Mouse (Mus musculus) kidney, embryonic 14.5 days (tissue): ENCODE results near the gene Cgnl1. TPM values are rescaled to one million over a fixed set of nuclear protein-coding genes. Genes with fewer than 3 reads are reported as not detected.

Experiments
- ATAC-seq: fragments of 200-750 bp; cut with Nextera tagmentation; 2 replicates; pipeline ENCODE4 v1.8.0; 2017; ENCODE audit warnings: moderate number of reproducible peaks, mild to moderate bottlenecking, moderate TSS enrichment, moderate library complexity; ENCODE audit not compliant: low FRiP score, low TSS enrichment
- H3K27ac ChIP-seq: fragments of 300-500 bp; sonication (generic); 2 replicates; pipeline ENCODE4 v1.5.1; 2014; ENCODE audit warnings: low read depth, mild to moderate bottlenecking, low read length, moderate library complexity, mixed read lengths
- H3K27me3 ChIP-seq: fragments of 300-500 bp; sonication (generic); 2 replicates; pipeline ENCODE4 v1.6.1; 2014; ENCODE audit warnings: mild to moderate bottlenecking, low read length; ENCODE audit not compliant: control insufficient read depth, insufficient read depth
- H3K36me3 ChIP-seq: fragments of 300-500 bp; sonication (generic); 2 replicates; pipeline ENCODE4 v1.6.1; 2014; ENCODE audit warnings: low read length, mixed read lengths; ENCODE audit not compliant: control insufficient read depth, insufficient read depth
- H3K4me1 ChIP-seq: fragments of 300-500 bp; sonication (generic); 2 replicates; pipeline ENCODE4 v1.6.1; 2014; ENCODE audit warnings: low read length, mixed read lengths; ENCODE audit not compliant: control insufficient read depth, insufficient read depth
- H3K4me2 ChIP-seq: fragments of 300-500 bp; sonication (generic); replicated peaks from 2 replicates; pipeline ENCODE4 v1.6.1; 2014; ENCODE audit warnings: low read depth, mild to moderate bottlenecking, low read length
- H3K4me3 ChIP-seq: fragments of 300-500 bp; sonication (generic); 2 replicates; pipeline ENCODE4 v1.5.1; 2014; ENCODE audit warnings: mild to moderate bottlenecking, low read length
- H3K9ac ChIP-seq: fragments of 300-500 bp; sonication (generic); 2 replicates; pipeline ENCODE4 v1.6.1; 2014; ENCODE audit warnings: low read depth, mild to moderate bottlenecking, low read length, moderate library complexity
- H3K9me3 ChIP-seq: fragments of 300-500 bp; sonication (generic); 2 replicates; pipeline ENCODE4 v1.6.1; 2016; ENCODE audit warnings: low read length; ENCODE audit not compliant: control insufficient read depth
- WGBS: fragments of 180-500 bp; shearing (Covaris S2); extraction: QIAGEN DNeasy Blood & Tissue Kit; methylation state at CpG from one replicate; pipeline ENCODE4 v1.1.7; 2014; 5-methylcytosine and 5-hydroxymethylcytosine counted together
- polyA plus RNA-seq: library from polyadenylated mRNA; unstranded; fragments of >200 nt; fragmentation: Nextera tagmentation; extraction: Ambion mirVana; gene quantifications from 2 replicates; pipeline ENCODE4 v1.2.1, GENCODE M21; 2014

Gene Cgnl1
- polyA plus RNA-seq, 1 experiment from 2014 or later = 24.2 TPM

- Histone ChIP-seq H3K4me1 (peaks cover 12% of the 10 kb centered on the region; the same call in 1 of the 2 replicates), H3K9ac (no peak overlapping the region), H3K36me3 (no peaks in the 10 kb centered on the region), H3K27me3 (no peaks in the 10 kb centered on the region), H3K4me3 (no peak overlapping the region), H3K27ac (no peak overlapping the region), H3K4me2 (no peak overlapping the region), H3K9me3 (no peaks in the 10 kb centered on the region)
- 75% methylated on average over 6 of the region's 6 CpGs for WGBS
- no peak for ATAC-seq
These were observed 162.4 kb downstream of the Cgnl1 start for GRCm38 (mm10) chr9:71609010-71609409.

GRCm38 (mm10) chr9:71606296-71607057 is 164.9 kb downstream of the Cgnl1 start:
- Histone ChIP-seq H3K27me3 (no peaks in the 10 kb centered on the region), H3K4me1 (peaks cover 5% of the 10 kb centered on the region; the same call in 1 of the 2 replicates), H3K9ac (no peak overlapping the region), H3K4me3 (no peak overlapping the region), H3K9me3 (no peaks in the 10 kb centered on the region), H3K36me3 (no peaks in the 10 kb centered on the region), H3K4me2 (no peak overlapping the region), H3K27ac (peak overlapping the region; percentile 70; the same call in 1 of the 2 replicates)
- ATAC-seq = peak; percentile 51; the same call in 1 of the 2 replicates
- 53% methylated on average over 13 of the region's 13 CpGs for WGBS

- ATAC-seq = no peak
- 49% methylated on average over 6 of the region's 6 CpGs for WGBS
- H3K27me3 ChIP-seq = no peaks in the 10 kb centered on the region
- no peaks in the 10 kb centered on the region for H3K36me3 ChIP-seq
- H3K27ac ChIP-seq = no peak overlapping the region
- no peak overlapping the region for H3K4me2 ChIP-seq
- peaks cover 5% of the 10 kb centered on the region; the same call in 1 of the 2 replicates for H3K4me1 ChIP-seq
- H3K4me3 ChIP-seq = no peak overlapping the region
- no peak overlapping the region for H3K9ac ChIP-seq
- H3K9me3 ChIP-seq = no peaks in the 10 kb centered on the region
These were observed 166.3 kb downstream of the Cgnl1 start for GRCm38 (mm10) chr9:71604914-71605635.

- H3K27ac ChIP-seq = no peak overlapping the region
- H3K9ac ChIP-seq = no peak overlapping the region
- no peak overlapping the region for H3K4me3 ChIP-seq
- H3K27me3 ChIP-seq = no peaks in the 10 kb centered on the region
- no peaks in the 10 kb centered on the region for H3K36me3 ChIP-seq
- ATAC-seq = 0 out of 2 replicates have a peak, but pooled peaks have one; percentile 24
- no peaks in the 10 kb centered on the region for H3K4me1 ChIP-seq
- 78% methylated on average over 7 of the region's 7 CpGs for WGBS
- no peak overlapping the region for H3K4me2 ChIP-seq
- no peaks in the 10 kb centered on the region for H3K9me3 ChIP-seq
These were observed 171.5 kb downstream of the Cgnl1 start for GRCm38 (mm10) chr9:71599861-71600260.

- H3K4me1 ChIP-seq = peaks cover 4% of the 10 kb centered on the region; the same call in 1 of the 2 replicates
- H3K4me3 ChIP-seq = no peak overlapping the region
- H3K27ac ChIP-seq = no peak overlapping the region; the same call in 1 of the 2 replicates
- 29% methylated on average over 6 of the region's 6 CpGs for WGBS
- H3K9me3 ChIP-seq = no peaks in the 10 kb centered on the region
- ATAC-seq = no peak
- H3K27me3 ChIP-seq = no peaks in the 10 kb centered on the region
- no peak overlapping the region for H3K9ac ChIP-seq
- no peaks in the 10 kb centered on the region for H3K36me3 ChIP-seq
- no peak overlapping the region for H3K4me2 ChIP-seq
These were observed 174.5 kb downstream of the Cgnl1 start for GRCm38 (mm10) chr9:71596888-71597287.

- Histone ChIP-seq H3K4me2 (peak overlapping the region; percentile 91), H3K9me3 (no peaks in the 10 kb centered on the region), H3K27ac (no peak overlapping the region), H3K9ac (0 out of 2 replicates have a peak overlapping the region, but pooled peaks have one; percentile 29), H3K4me3 (peak overlapping the region; percentile 63), H3K36me3 (no peaks in the 10 kb centered on the region), H3K27me3 (no peaks in the 10 kb centered on the region), H3K4me1 (peaks cover 4% of the 10 kb centered on the region; the same call in 1 of the 2 replicates)
- 33% methylated on average over 6 of the region's 6 CpGs for WGBS
- ATAC-seq = 0 out of 2 replicates have a peak, but pooled peaks have one; percentile 32
These were observed 178.7 kb downstream of the Cgnl1 start for GRCm38 (mm10) chr9:71592577-71593285.

GRCm38 (mm10) chr9:71591938-71592548 is 179.4 kb downstream of the Cgnl1 start, which contains the start of gene Myzap:
Gene Myzap (minus strand): TSS chr9:71592360.
- Histone ChIP-seq H3K4me1 (peaks cover 4% of the 10 kb centered on the region; the same call in 1 of the 2 replicates), H3K27me3 (no peaks in the 10 kb centered on the region), H3K9me3 (no peaks in the 10 kb centered on the region), H3K27ac (no peak within 1 kb of the TSS; the same call in 1 of the 2 replicates), H3K36me3 (no peaks in the 10 kb centered on the region), H3K9ac (peak within 1 kb of the TSS; percentile 29), H3K4me3 (peak within 1 kb of the TSS; percentile 63), H3K4me2 (peak within 1 kb of the TSS; percentile 91)
- 1% methylated on average over 29 of the region's 29 CpGs for WGBS
- ATAC-seq = peak; percentile 89

GRCm38 (mm10) chr9:71591106-71591505 is 180.3 kb downstream of the Cgnl1 start:
- peak overlapping the region; percentile 91 for H3K4me2 ChIP-seq
- no peak for ATAC-seq
- no peak overlapping the region for H3K9ac ChIP-seq
- no peaks in the 10 kb centered on the region for H3K9me3 ChIP-seq
- H3K4me1 ChIP-seq = peaks cover 4% of the 10 kb centered on the region; the same call in 1 of the 2 replicates
- peak overlapping the region; percentile 63; the same call in 1 of the 2 replicates for H3K4me3 ChIP-seq
- H3K27ac ChIP-seq = no peak overlapping the region
- H3K27me3 ChIP-seq = no peaks in the 10 kb centered on the region
- WGBS = 33% methylated on average over 5 of the region's 5 CpGs
- no peaks in the 10 kb centered on the region for H3K36me3 ChIP-seq
